Mouse (Mus musculus) 416B (cell line): ENCODE results near the gene Rybp.

Source experiments
- DNase-seq: peaks from one replicate; pipeline ENCODE4 v3.0.0; 2011; ENCODE audit warnings: low read depth

Rybp gene

GRCm38 (mm10) chr6:100288016-100288729 is 888 bp upstream of the Rybp start:
- peak; percentile 42 for DNase-seq

GRCm38 (mm10) chr6:100286573-100287333 is 532 bp downstream of the Rybp start:
- DNase-seq: peak; percentile 24

- DNase-seq: peak; percentile 36
These were observed 1.2 kb downstream of the Rybp start for GRCm38 (mm10) chr6:100285985-100286572.

DNA sequence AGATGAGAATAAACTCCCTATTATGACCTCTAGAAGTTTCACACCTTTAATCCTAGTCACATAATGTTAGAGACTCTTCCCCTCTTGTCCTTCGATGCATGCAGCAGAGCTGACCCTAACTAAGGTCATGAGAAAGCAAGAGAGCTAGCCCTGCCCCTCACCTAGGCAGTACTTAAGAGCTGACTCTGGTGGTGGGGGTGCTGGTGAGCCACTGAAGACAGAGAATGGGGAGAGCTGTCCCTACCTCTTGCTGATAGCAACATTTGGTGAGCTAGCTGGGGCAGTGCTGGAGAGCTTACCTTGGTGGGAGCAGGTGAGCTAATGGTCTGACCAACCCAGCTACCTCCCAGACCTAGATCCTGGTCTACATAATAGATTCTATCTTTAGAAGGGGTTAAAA is 8.4 kb downstream of the Rybp start:
- DNase-seq: no peak

DNA sequence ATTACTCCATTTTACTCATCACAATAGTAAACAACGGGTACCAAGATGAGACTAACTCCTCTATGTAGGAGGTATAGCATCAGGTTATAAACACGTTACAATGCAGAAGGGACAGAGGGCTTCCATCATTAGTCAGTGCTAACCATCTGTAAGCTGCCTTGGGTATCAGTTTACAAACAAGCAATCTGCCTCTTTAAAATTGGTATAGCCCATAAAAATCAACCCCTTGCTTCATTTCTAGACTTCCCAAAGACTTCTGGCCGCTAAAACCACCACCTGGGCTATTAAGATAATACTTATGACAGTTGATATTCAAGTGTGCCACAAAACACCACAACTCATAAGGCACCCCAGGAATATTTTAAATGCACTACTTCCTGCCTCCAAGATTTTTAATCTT is 10.9 kb downstream of the Rybp start:
- no peak for DNase-seq

GRCm38 (mm10) chr6:100275643-100276042 is 11.6 kb downstream of the Rybp start:
- DNase-seq: peak; percentile 62

DNA sequence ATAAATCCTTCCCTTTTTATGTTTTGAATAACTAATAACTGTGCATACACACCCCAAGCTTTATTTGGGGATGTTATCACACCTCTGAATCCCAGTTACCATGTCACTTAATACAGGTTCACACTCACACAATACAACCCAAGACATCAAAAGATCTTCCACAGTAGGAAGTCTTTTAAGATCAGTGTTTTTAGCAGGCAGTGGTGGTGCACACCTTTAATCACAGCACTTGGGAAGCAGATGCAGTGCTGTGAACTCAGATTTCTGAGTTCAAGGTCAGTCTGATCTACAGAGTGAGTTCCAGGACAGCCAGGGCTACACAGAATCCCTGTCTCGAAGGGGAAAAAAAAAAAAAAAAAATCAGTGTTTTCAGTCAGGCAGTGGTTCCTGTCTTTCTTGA is 13.7 kb downstream of the Rybp start:
- DNase-seq: no peak

- DNase-seq: peak; percentile 64
These were observed 15.3 kb downstream of the Rybp start for GRCm38 (mm10) chr6:100271992-100272391.

- DNase-seq: no peak
These were observed 16.5 kb downstream of the Rybp start for GRCm38 (mm10) chr6:100270765-100271164.

DNA sequence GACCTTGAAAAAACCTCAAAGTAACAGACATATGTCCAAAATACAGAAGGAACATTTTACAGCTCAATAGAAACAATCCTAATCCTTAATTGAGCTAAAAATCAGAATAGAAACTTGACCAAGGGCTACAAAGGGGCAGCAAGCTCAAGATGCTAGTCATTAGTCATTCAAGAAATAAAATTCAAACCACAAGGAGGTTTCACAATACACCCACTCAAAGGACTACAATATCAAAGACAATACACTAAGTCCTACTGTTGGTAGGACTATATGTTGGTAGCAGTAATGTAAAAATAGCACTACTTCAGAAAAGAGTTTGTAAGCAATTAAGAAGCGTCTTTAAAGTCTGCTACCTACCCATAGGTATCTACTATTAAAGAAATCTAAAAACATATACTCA is 27.7 kb downstream of the Rybp start:
- DNase-seq: peak; percentile 77

- DNase-seq: peak; percentile 35
These were observed 29.0 kb downstream of the Rybp start for GRCm38 (mm10) chr6:100258278-100258677.

- peak; percentile 27 for DNase-seq
These were observed 31.9 kb downstream of the Rybp start for GRCm38 (mm10) chr6:100255411-100255810.

- DNase-seq: no peak
These were observed 32.6 kb downstream of the Rybp start for GRCm38 (mm10) chr6:100254671-100255070.

DNA sequence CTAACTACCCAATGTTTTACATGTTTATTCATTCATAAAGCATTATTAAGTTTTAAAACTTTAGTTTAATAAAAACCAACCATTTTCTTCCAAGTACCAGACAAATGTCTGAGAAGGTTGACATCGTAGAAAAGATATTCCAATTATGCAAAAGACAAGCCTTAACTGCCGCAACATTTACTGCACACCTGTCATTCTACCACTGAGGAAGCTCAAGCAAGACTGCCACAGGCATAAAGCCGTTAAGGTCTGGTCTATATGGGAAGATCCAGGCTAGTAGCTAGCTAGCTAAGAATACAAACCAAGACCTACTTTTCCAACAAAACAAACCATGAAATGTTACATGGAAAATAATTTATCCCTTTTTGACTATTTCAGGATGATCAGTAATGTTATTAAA is 42.8 kb downstream of the Rybp start:
- DNase-seq: no peak

DNA sequence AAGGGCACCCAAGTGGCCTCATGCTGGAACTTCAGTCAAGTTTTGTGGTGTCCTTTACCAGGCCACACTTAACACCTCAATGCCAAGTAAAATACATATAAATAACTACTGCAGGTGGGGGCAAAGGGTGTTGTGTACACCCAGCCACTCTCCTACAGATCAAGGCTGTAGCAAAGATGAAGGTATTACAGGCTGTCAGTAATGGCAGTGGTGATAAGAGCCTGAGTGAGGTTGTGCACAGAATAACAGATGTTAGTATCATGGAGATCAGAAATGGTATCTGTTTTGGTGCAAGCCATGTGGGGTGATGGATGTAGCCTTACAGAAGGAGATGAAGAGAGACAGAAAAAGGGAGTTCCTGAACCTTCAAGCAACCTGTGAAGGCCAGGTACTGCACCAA is 52.2 kb downstream of the Rybp start:
- no peak for DNase-seq

DNA sequence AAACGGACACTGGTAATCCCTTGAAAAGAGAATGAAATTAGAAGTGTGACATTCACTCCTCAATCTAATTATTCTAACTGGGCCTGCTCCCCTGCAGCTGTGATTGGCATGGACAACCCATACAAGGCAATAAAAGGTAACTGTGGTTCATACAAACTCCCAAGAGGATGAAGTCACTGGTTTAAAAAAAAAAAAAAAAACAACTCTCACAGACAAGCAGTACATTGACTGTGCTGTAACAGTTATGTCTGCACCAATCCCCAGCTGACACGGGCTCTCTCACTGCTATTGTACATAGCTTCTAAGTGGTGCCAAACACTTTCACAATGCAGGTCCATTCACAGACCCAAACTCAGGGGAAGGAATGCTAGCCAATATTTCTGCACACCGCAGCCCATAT is 53.8 kb downstream of the Rybp start:
- no peak for DNase-seq

DNA sequence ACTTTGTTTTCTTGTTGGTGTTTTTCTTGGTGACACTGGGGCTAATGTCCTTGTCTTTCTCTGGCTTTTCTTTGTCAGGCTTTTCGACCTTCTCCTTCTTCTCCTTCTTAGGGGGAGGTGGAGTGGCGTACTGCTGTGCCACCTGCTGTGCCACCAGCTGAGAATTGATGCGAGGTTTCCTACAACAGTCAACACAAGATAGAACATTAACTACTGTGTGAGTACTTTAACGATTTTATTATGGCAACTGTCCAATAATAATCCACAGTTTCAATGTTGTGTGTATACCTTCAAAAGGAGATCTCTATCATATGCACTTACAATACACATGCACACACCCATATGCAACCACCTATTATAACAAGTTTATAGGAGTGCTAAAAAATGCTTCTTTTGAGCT is 54.2 kb downstream of the Rybp start:
- DNase-seq: no peak

DNA sequence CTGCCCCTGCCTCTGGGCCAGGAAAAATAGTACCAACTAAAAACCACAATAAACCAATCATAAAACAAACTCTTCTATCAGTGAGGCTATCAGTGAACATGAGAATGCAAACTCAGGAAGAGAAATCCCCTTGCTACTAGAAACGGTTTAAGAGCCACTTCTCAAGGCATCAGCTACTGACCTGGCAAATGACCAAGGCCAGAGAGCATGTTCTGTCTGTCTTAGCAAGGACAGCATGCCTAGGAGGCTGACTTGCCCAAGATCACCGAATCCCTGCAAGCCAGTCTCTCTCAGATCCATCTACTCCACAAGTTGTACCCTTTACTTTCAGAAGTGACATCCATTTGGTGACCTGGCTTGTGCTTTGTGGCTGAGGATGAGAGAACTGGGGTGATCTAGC is 61.1 kb downstream of the Rybp start:
- peak; percentile 39 for DNase-seq

- no peak for DNase-seq
These were observed 63.4 kb downstream of the Rybp start for GRCm38 (mm10) chr6:100223932-100224331.

GRCm38 (mm10) chr6:100223435-100223834 is 63.9 kb downstream of the Rybp start:
- no peak for DNase-seq

- no peak for DNase-seq
These were observed 64.4 kb downstream of the Rybp start for GRCm38 (mm10) chr6:100222927-100223326.

GRCm38 (mm10) chr6:100221803-100222202 is 65.5 kb downstream of the Rybp start:
- DNase-seq: no peak

GRCm38 (mm10) chr6:100220917-100221560 is 66.2 kb downstream of the Rybp start:
- no peak for DNase-seq
